Mouse (Mus musculus): Measurements from ENCODE around the gene E2f1.

Gene E2f1

DNA sequence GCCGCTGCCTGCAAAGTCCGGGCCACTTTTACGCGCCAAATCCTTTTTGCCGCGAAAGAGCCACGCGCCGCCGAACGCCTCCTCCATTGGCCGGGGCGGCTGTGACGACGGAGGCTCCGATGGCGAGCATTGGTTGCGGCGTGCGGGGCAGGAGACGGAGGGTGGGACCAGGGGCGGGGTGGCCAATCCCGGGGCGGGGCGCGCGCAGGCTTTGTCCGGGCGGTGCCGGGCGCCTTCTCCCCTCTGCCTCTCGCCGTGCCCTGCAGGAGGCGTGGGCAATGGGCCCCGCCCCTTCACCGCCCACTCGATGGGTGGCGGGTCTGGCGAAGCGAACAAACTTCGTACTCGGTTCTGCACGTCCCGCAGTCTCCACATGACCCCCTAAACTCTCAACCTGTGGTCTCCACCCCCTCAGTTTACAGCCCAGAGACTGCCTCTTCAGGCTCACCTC is at the start of gene E2f1:
E2f1 (minus strand) TSS at position 57 of the 451 bp plus-strand sequence.
- DNase-seq (ENCODE audit: low read depth, low spot score): peak; percentile 89

DNA sequence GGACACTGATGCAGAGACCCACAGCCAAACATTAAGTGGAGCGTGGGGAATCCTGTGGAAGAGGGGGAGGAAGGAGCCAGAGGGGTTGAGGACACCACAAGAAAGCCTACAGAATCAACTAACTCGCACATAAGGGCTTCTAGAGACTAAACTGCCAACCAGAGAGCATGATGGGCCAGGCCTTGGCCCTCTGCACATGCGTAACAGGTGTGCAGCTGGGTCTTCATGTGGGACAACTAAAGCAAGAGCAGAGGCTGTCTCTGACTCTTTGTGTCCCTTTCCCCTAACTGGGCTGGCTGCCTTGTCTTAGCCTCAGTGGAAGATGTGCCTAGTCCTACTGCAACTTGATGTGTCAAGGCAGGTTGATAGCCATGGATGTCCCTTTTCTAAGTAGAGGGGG is 47.4 kb upstream of the E2f1 start:
- DNase-seq (ENCODE audit: low read depth, low spot score): no peak

DNA sequence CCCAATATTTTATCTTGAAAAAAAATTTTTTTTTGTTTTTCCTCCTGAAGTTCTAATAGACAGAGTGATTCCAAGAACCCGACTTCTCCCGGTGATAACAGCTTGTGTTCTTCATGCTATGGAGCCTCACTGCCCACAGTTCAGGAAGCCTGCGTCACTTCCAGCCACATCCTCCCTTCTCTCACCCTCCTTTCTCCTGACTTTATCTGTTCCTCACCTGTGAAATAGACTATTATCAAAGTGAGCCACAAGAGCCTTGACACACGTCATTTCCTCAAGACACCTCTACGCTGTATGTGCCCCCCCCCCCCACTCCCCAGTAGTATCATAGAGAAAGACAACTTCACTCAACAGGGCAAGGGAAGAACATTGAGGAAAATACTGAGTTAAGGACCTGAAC is 46.0 kb upstream of the E2f1 start:
- no peak for DNase-seq (ENCODE audit: low read depth, low spot score)

GRCm38 (mm10) chr2:154614841-154615576 is 45.3 kb upstream of the E2f1 start:
- no peak for DNase-seq (ENCODE audit: low read depth, low spot score)

GRCm38 (mm10) chr2:154613118-154614115 is 43.7 kb upstream of the E2f1 start, which contains the start of the genes Zfp341 and 4930519P11Rik:
TSS of gene Zfp341 (plus strand) at chr2:154613297.
TSS of gene 4930519P11Rik (minus strand) at chr2:154613437.
- peak; percentile 67 for DNase-seq (ENCODE audit: low read depth, low spot score)

DNA sequence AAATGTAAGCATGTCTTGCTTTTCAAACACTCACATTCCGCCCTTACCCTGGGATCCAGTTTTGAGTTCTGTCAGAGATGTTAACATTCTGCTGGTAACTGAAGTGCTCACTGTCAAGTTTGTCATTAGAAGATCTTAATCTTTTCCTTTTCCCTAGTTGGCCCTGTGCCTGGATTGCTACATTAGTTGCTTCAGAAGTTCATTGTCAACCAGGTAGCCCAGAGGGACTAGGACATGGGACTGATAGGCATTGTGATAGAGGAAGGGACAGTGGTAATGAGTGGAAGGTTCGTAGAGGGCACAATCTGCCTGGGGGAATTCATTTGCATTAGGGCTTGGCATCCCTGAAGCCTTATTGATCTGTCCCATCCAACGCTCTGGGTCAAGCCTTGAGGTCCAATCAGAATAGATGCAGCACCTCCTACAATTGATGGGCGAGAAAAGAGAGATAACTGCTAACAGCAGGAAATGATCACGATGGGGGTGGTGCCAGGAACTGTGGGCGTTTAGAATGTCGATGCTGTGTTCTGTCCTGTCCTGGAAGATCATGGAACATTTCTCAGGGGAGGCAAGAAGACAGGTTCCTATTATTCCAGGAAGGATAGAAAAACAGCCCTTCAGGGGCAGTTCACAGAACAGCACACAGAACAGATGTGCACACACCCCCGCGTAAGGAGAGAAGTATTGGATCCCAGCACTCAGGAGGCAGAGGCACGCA is 39.5 kb upstream of the E2f1 start:
- no peak for DNase-seq (ENCODE audit: low read depth, low spot score)

DNA sequence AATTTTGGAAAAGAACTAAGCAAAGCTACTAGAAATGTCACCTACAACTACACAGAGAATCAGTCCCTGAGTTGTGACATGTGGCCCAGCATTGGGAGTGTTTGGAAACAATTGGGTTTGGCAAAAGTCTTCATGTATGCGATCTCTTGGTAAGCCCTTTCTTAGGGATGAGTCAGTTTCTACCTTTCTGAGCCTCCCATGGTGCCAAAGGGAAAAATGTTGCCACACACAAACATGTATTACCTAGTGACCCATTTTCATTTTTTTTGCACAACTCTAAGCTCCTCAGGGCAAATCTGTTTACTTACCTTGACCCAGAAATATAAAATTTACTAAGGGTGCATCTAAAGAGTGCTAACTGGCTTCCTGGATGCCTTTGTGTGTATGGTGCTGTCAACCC is 37.3 kb upstream of the E2f1 start:
- no peak for DNase-seq (ENCODE audit: low read depth, low spot score)

- DNase-seq (ENCODE audit: low read depth, low spot score): no peak
Measured at GRCm38 (mm10) chr2:154604156-154604555, 34.5 kb upstream of the E2f1 start.

DNA sequence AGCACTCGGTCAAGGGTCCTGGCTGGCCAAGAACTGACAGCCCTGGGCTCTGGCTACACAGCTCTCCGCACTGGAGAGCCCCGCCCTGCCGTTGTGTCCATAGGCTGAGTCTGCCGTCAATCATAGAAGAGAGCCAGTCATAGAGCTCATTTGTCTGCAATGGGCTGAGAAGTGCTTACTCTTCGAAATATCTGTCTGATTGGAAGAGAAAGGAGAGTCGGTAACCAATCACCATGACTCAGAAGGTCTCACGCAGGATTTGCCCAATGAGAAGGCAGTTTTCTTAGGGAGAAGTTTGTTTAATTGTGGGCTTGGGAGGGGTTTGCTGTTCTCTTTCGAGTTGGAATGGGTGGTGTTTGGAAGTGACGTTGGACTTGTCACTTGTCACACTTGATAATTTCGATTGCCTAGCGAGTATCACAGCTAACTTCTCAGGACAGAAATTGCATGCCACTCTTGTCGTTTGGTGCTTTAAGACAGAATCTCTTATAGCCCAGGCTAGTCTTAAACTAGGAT is 34.0 kb upstream of the E2f1 start, which contains the start of gene Pxmp4:
Pxmp4 (minus strand) TSS at position 71 of the 516 bp plus-strand sequence.
- DNase-seq (ENCODE audit: low read depth, low spot score): peak; percentile 99

DNA sequence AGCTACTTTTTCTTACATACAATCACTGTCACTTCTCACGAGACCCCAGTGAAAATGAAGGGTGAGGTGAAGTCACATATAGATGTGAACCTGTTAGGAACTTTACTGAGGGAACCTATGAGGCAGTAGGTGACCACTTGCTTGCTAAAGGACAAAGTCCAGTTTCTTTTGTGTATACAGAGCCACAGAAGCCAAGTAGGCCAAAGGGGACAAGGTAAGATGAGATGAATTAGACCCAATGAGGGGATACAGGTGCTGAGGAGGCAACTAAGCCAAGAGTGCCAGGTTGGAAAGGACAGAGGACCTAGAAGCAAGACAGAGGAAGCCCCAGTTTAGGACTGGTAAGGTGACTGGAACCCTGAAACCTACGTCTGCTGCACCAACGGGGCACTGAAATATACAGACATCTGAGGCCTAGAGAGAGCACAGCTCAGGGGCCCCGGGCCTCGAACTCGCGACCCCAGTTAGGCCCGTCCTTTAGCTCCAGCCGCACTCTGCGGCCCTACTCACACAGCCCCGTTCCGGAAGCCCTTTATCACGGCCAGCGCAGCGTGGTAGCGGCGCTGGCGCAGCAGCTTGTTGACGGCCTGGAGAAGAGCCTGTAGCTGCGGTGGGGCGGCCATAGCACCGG is 33.4 kb upstream of the E2f1 start:
- no peak for DNase-seq (ENCODE audit: low read depth, low spot score)

GRCm38 (mm10) chr2:154601324-154601723 is 31.6 kb upstream of the E2f1 start:
- no peak for DNase-seq (ENCODE audit: low read depth, low spot score)

DNA sequence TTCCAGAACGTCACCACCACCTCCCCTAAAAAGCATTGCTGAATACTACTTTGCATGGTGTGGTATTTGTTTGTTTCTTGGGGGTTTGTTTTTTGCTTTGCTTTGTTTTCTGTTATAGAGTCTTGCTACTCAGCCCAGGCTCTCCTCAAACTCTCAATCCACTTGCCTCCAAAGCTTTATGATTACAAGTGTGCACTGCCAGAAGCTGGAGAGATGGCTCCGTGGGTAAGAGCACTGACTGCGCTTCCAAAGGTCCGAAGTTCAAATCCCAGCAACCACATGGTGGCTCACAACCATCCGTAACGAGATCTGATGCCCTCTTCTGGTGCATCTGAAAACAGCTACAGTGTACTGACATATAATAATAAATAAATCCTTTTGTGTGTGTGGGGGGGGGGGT is 30.9 kb upstream of the E2f1 start:
- no peak for DNase-seq (ENCODE audit: low read depth, low spot score)

GRCm38 (mm10) chr2:154597399-154597798 is 27.7 kb upstream of the E2f1 start:
- DNase-seq (ENCODE audit: low read depth, low spot score): no peak

DNA sequence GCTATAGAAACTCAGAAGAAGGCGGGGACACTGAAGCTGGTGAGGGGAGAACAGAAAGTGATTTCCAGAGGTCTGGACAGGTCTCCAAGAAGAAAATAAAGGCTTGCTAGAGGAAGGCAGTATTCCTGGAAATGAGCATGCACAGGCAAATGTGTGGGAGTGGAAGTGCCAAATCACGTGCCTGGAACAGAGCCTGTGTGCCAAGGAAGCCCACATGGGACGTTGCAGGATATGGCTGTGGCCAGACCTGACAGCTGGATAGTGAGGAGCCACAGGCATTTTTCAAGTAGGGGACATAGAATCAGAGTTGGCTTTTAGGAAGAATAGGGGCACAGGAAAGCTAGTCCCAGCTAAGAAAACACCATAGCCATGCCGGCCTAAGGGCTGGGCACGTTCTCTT is 26.1 kb upstream of the E2f1 start:
- DNase-seq (ENCODE audit: low read depth, low spot score): no peak

- DNase-seq (ENCODE audit: low read depth, low spot score): no peak
Measured at GRCm38 (mm10) chr2:154593025-154593424, 23.3 kb upstream of the E2f1 start.

DNA sequence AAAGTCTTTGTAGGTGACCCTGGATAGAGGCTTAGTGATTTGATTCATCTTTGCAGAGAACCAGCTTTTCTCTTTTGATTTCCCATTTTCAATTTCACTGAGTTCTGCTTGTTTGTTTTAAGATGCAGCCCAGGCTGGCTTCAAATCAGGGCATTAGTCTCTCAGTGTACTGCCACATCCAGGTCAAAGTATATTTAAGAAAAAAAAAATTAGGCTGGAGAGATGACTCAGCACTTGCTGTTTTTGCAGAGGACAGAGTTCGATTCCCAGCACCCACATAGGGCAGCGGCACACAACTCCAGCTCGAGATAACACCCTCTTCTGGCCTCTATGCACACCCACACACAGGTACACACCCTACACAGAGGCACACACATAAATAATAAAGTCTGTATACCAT is 21.5 kb upstream of the E2f1 start:
- DNase-seq (ENCODE audit: low read depth, low spot score): no peak

GRCm38 (mm10) chr2:154589051-154589450 is 19.4 kb upstream of the E2f1 start:
- DNase-seq (ENCODE audit: low read depth, low spot score): no peak

GRCm38 (mm10) chr2:154586405-154586804 is 16.7 kb upstream of the E2f1 start:
- peak; percentile 32 for DNase-seq (ENCODE audit: low read depth, low spot score)

DNA sequence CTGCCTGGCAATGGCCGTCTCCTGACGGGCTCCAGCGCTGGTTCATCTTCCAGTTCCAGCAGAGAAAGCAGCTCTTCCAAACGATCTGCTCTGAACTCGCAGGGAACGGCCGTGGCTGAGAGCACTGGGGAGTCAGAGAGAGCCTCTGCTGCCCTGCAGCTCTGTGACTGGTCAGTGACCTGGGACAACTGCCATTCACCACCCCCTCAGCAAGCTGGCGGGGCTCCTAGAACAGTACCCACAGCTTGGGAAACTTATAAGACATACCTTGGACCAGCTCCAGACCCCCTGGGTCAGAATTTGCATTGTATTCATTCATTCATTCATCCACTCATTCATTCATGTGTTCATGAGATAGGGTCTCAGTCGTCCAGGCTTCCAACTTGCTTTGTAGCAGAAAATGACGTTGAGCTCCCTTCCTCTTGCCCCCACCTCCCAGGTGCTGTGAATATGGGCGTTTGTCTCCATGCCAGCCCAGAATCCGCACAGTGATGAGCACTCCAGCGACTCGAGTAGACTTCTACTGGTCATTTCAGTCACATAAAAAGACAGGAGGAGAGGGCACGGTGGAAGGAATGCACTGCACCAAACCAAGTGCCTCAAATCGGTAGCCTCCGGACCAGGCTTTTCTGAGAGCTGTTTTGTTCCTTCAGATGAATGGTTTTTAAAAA is 15.4 kb upstream of the E2f1 start:
- no peak for DNase-seq (ENCODE audit: low read depth, low spot score)
